15 mouse cellular contexts compared by ENCODE assay signal in the genomic region with DNA sequence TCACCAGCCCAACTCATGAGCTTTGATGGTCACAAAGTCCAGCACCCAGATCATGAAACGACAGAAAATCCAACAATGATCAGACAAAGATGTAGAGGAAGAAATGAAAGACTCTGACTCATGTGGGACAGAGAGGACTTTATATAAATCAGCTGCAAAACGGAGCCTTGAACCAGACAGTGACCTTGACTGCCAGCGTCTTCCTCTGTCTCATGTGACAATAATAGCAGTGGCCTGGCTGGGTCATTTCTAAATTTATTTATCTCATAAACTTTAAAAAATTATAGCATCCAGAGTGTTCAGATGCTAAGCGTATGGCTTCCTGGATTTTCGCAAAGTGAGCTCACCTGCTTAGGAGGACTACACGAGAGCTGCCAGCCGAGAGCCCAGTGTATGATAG. TPM values are rescaled to one million over a fixed set of nuclear protein-coding genes. Genes with fewer than 3 reads are reported as not detected.
"Had no signal": no experiment of that assay in that cellular context is flagged by ENCODE, and none has a peak within 500 bp of the region (broad histone marks: within the 10 kb centered on the region; RNA-seq: fewer than 3 reads in every experiment).

No protein-coding gene starts in this region.

- H3K36me3 ChIP-seq: limb, embryonic 12.5 days; limb, embryonic 15.5 days; midbrain, embryonic 13.5 days had no signal

- H3K27me3 ChIP-seq: limb, embryonic 12.5 days; limb, embryonic 15.5 days; midbrain, embryonic 13.5 days had no signal

- H3K27ac ChIP-seq: limb, embryonic 12.5 days; limb, embryonic 15.5 days; liver, embryonic 14.5 days; macrophage; midbrain, embryonic 13.5 days; stomach, postnatal 0 days had no signal

- DNase-seq: kidney, postnatal 14 days; kidney, postnatal 4 days; liver, postnatal 0 days; lung, embryonic 14.5 days; thymus, adult 2 months; thymus, postnatal 14 days had no signal

- H3K9me3 ChIP-seq: limb, embryonic 12.5 days; limb, embryonic 15.5 days; midbrain, embryonic 13.5 days had no signal

- ATAC-seq: liver, postnatal 0 days; lung, postnatal 0 days; midbrain, embryonic 13.5 days; midbrain, embryonic 16.5 days had no signal

- H3K4me2 ChIP-seq: limb, embryonic 12.5 days; limb, embryonic 15.5 days; liver, embryonic 11.5 days; lung, embryonic 14.5 days; midbrain, embryonic 13.5 days had no signal

- H3K4me3 ChIP-seq: limb, embryonic 12.5 days; limb, embryonic 15.5 days; midbrain, embryonic 13.5 days had no signal

- H3K9ac ChIP-seq: limb, embryonic 12.5 days; limb, embryonic 15.5 days; liver, embryonic 14.5 days; liver, postnatal 0 days; lung, embryonic 14.5 days; midbrain, embryonic 13.5 days had no signal

RNA-seq across cellular contexts. Expression of a gene that starts 27.9 kb away (rescaled TPM):
- polyA plus RNA-seq: macrophage had no signal
